Mouse (Mus musculus): ENCODE measurements at regions not wholly inside any gene's neighbourhood (a gene's known extent, or its start where the extent isn't known, plus 50 kb on each side); places are given as distances from the start of the nearest gene placed in this dataset.

- no peak for DNase-seq (ENCODE audit: low spot score in 2 of 2)
Measured at GRCm38 (mm10) chr2:11118625-11119024, 53.3 kb upstream of the Prkcq start.

GRCm38 (mm10) chr2:11119301-11119700 lies 52.6 kb upstream of the Prkcq start:
- DNase-seq (ENCODE audit: low spot score in 2 of 2) = no peak

Data from layer of hippocampus, adult 18-20 months (tissue).